Mouse (Mus musculus) limb, embryonic 13.5 days (tissue): ENCODE data around the gene Gm43191. TPM values are rescaled to one million over a fixed set of nuclear protein-coding genes. Genes with fewer than 3 reads are reported as not detected.
"Not testable (repeated sequence)": the region's sequence is repeated elsewhere in the genome, so short reads cannot be mapped to it uniquely, and the experiment has no call there.

Experiments
- ATAC-seq: fragments of 200-750 bp; cut with Nextera tagmentation; 2 replicates; pipeline ENCODE4 v1.8.0; 2017; ENCODE audit warnings: low read depth, moderate number of reproducible peaks, moderate TSS enrichment; ENCODE audit not compliant: low FRiP score
- H3K27ac ChIP-seq: fragments of 300-500 bp; sonication (generic); 2 replicates; pipeline ENCODE4 v1.5.1; 2015; ENCODE audit warnings: inconsistent platforms, mild to moderate bottlenecking, moderate library complexity
- H3K27me3 ChIP-seq: fragments of 300-500 bp; sonication (generic); 2 replicates; pipeline ENCODE4 v1.6.1; 2015; ENCODE audit warnings: mild to moderate bottlenecking, inconsistent platforms
- H3K36me3 ChIP-seq: fragments of 300-500 bp; sonication (generic); 2 replicates; pipeline ENCODE4 v1.6.1; 2015; ENCODE audit warnings: inconsistent platforms, mild to moderate bottlenecking, moderate library complexity
- H3K4me1 ChIP-seq: fragments of 300-500 bp; sonication (generic); 2 replicates; pipeline ENCODE4 v1.6.1; 2015; ENCODE audit warnings: inconsistent platforms
- H3K4me2 ChIP-seq: fragments of 300-500 bp; sonication (generic); replicated peaks from 2 replicates; pipeline ENCODE4 v1.6.1; 2015; ENCODE audit warnings: inconsistent platforms, mild to moderate bottlenecking, moderate library complexity
- H3K4me3 ChIP-seq: fragments of 300-500 bp; sonication (generic); 2 replicates; pipeline ENCODE4 v1.5.1; 2015; ENCODE audit warnings: moderate library complexity, mild to moderate bottlenecking, inconsistent platforms
- H3K9ac ChIP-seq: fragments of 300-500 bp; sonication (generic); 2 replicates; pipeline ENCODE4 v1.6.1; 2015; ENCODE audit warnings: mild to moderate bottlenecking, inconsistent platforms
- H3K9me3 ChIP-seq: fragments of 300-500 bp; sonication (generic); 2 replicates; pipeline ENCODE4 v1.6.1; 2016; ENCODE audit warnings: inconsistent platforms
- WGBS: fragments of 180-500 bp; shearing (Covaris S2); methylation state at CpG from one replicate; pipeline ENCODE4 v1.1.7; 2015; 5-methylcytosine and 5-hydroxymethylcytosine counted together
- polyA plus RNA-seq: library from polyadenylated mRNA; unstranded; fragments of >200 nt; fragmentation: Nextera tagmentation; extraction: Ambion mirVana; gene quantifications from 2 replicates; pipeline ENCODE4 v1.2.1, GENCODE M21; 2015

The Gm43191 gene
- polyA plus RNA-seq, 1 experiment from 2014 or later = not detected

DNA sequence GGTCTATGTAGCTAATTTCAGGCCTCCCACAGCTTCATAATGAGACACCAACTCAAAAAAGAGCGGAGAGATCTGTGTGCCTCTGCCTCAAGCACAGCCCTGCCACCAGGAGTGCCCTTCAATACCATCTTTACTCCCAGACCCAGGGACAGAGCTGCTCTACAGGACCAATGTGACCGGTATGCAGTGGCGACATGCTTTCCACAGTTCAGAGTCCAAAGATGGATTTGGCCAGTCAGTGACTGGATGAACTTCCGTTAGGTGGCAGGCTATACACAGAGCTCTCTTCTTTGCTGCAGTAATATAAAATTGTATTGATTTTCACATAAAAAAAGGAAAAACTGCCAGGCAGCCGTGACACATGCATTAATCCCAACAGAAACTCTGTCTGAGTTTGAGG lies 22.8 kb upstream of the Gm43191 start:
- Histone ChIP-seq H3K9me3 (no peaks in the 10 kb centered on the region), H3K4me1 (no peaks in the 10 kb centered on the region), H3K27ac (no peak overlapping the region), H3K4me3 (no peak overlapping the region), H3K36me3 (peaks cover 13% of the 10 kb centered on the region), H3K4me2 (no peak overlapping the region), H3K27me3 (no peaks in the 10 kb centered on the region), H3K9ac (no peak overlapping the region)
- ATAC-seq = no peak
- WGBS = 88% methylated on average over 5 of the region's 5 CpGs

DNA sequence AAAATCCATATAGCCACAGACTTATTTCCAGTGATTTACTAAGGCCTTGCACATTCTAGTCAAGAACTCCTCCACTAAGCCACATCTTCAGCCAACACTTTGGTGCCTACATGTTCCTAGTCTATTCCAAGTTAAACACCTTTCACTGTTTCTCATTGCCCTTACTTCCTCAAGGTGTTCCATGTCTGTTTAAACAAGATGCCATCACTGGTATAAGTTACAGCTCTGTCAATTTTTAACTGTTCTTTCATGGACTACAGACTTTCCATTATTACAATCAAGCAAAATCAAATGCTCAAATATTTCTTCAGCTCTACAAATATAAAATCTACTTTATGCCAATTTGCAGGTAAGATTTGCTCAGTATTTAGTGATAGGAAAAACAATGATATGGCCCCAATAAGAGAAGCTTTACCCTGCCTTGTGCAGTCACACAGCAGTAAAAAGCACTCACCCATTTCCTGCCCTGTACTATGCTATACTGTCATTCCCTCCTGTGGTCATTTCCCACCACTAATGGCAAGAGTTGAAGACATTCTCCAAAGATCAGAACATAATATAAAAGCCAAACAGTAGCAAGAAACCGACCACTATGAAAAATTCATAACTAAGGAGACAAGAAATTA lies 21.7 kb upstream of the Gm43191 start:
- no peaks in the 10 kb centered on the region for H3K27me3 ChIP-seq
- peaks cover 13% of the 10 kb centered on the region for H3K36me3 ChIP-seq
- no peaks in the 10 kb centered on the region for H3K4me1 ChIP-seq
- no peaks in the 10 kb centered on the region for H3K9me3 ChIP-seq
- no peak for ATAC-seq
- H3K4me3 ChIP-seq = no peak overlapping the region
- WGBS = 87% methylated on average over 1 of the region's 1 CpGs
- H3K4me2 ChIP-seq = no peak overlapping the region
- H3K9ac ChIP-seq = no peak overlapping the region
- no peak overlapping the region for H3K27ac ChIP-seq

DNA sequence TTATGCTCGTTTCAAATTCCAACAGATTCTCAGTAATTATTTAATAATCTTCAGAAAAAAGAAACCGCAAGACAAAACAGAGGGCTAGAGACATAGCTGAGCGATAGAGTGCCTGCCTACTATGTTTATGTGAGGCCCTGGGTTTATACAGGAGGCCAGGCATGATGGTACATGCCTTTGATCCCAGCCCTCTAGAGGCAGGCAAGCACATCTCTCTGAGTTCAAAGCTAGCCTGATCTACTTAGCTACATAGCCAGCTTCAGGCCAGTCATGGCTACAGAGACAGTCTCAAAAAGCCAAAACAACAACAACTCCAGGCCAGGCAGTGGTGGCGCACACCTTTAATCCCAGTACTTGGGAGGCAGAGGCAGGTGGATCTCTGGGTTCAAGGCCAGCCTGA lies 20.5 kb upstream of the Gm43191 start:
- H3K4me1 ChIP-seq = no peaks in the 10 kb centered on the region
- 89% methylated on average over 4 of the region's 4 CpGs for WGBS
- H3K27me3 ChIP-seq = no peaks in the 10 kb centered on the region
- ATAC-seq = no peak
- no peak overlapping the region for H3K9ac ChIP-seq
- H3K9me3 ChIP-seq = no peaks in the 10 kb centered on the region
- no peak overlapping the region for H3K4me3 ChIP-seq
- no peak overlapping the region for H3K27ac ChIP-seq
- no peak overlapping the region for H3K4me2 ChIP-seq
- peaks cover 8% of the 10 kb centered on the region for H3K36me3 ChIP-seq

DNA sequence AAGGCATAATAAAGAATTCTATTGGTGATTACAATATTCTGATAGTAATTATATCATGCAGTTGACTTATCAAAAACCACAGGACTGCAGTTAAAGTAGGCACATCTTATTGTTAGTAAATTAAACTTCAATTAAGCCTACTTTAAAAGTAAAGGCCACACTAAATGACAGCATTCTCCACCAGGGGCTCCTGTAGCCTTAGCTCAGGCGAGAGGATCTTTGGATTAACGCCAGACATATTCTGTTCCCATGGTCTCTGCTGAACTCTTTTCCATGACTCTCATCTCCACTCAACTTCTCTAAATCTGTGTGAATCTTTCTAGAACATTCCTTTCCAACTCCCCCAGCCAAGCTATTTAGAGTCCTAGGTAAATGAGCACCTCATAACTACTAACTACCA lies 17.7 kb upstream of the Gm43191 start:
- no peaks in the 10 kb centered on the region for H3K9me3 ChIP-seq
- 74% methylated on average over 2 of the region's 2 CpGs for WGBS
- no peak for ATAC-seq
- no peak overlapping the region for H3K9ac ChIP-seq
- H3K27me3 ChIP-seq = no peaks in the 10 kb centered on the region
- no peaks in the 10 kb centered on the region for H3K4me1 ChIP-seq
- H3K27ac ChIP-seq = no peak overlapping the region
- no peak overlapping the region for H3K4me3 ChIP-seq
- H3K4me2 ChIP-seq = no peak overlapping the region
- no peaks in the 10 kb centered on the region; the same call in 1 of the 2 replicates for H3K36me3 ChIP-seq

DNA sequence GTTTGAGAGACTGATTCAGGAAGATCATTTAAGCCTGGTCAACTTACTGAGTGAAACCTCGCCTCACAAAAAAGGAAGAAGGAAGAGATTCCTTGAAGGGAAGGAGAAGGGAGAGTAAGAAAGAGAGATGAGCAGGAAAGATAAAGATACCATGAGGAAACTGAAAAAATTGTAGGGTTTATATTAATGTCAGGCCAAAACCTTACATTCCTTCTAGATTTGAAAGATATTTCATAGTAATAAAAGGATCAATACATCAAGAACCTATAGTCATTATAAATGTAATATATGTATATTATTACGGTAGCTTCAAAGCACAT lies 14.6 kb upstream of the Gm43191 start:
- WGBS = 80% methylated on average over 2 of the region's 2 CpGs
- H3K36me3 ChIP-seq = peaks cover 9% of the 10 kb centered on the region
- no peaks in the 10 kb centered on the region for H3K4me1 ChIP-seq
- H3K4me3 ChIP-seq = no peak overlapping the region
- H3K27me3 ChIP-seq = no peaks in the 10 kb centered on the region
- H3K4me2 ChIP-seq = no peak overlapping the region
- no peak overlapping the region for H3K9ac ChIP-seq
- H3K9me3 ChIP-seq = no peaks in the 10 kb centered on the region
- no peak for ATAC-seq
- no peak overlapping the region for H3K27ac ChIP-seq

DNA sequence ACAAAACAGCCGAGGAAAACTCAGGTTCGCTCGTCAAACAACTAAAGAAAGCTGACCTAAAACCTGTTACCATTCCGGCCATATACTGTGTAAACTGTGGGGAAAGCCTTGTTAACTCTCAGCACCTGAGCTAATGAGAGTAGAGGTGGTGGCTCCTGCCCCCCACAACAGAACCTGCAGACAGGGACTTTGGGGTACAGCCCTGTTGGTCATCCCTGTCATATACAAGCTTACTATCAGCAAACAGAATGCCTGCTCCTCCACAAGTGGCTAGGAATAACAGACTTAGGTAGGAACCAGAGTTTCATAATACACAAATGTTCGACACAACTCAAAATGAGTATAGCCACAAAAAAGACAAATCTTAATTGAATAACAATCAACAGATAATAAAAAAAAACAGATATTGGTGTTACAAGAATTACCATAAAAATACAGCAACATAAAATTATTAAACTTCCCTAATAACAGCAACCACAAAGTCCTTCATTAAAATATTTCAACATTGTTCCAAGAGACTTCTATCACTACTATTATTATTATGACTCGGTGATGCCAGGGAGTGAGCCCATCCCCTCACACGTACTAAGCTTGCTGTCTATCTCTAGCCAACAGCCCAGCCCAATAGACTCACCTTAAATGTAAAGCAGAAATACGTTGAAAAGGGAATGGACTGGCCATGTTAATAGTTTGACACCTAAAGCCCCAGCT lies 14.1 kb upstream of the Gm43191 start:
- no peak overlapping the region for H3K9ac ChIP-seq
- ATAC-seq = no peak
- no peak overlapping the region for H3K4me2 ChIP-seq
- no peaks in the 10 kb centered on the region for H3K9me3 ChIP-seq
- H3K27ac ChIP-seq = no peak overlapping the region
- WGBS = 79% methylated on average over 8 of the region's 8 CpGs
- H3K36me3 ChIP-seq = peaks cover 12% of the 10 kb centered on the region
- H3K4me1 ChIP-seq = no peaks in the 10 kb centered on the region
- no peak overlapping the region for H3K4me3 ChIP-seq
- H3K27me3 ChIP-seq = no peaks in the 10 kb centered on the region

DNA sequence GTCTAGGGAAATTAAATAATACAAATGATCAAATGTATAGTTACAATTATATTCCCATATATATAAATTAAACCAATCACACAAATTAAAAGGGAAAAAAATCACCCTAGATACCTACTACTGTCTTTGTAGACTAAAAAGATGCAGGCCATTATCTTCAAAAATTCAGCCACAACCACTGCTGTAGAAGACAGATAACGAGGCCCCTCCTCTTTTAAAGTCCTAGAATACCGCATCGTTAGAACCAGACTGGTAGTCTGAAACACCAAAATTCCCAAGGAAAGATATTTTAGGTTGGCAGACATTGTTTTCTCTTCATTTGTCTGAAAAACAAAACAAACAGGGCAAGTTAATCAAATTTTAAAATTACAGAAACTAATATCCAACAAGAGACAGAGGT lies 13.3 kb upstream of the Gm43191 start:
- H3K27ac ChIP-seq = no peak overlapping the region
- H3K4me3 ChIP-seq = no peak overlapping the region
- no peak overlapping the region for H3K9ac ChIP-seq
- no peaks in the 10 kb centered on the region for H3K4me1 ChIP-seq
- no peaks in the 10 kb centered on the region for H3K9me3 ChIP-seq
- 82% methylated on average over 3 of the region's 3 CpGs for WGBS
- peaks cover 12% of the 10 kb centered on the region for H3K36me3 ChIP-seq
- no peak for ATAC-seq
- no peak overlapping the region for H3K4me2 ChIP-seq
- no peaks in the 10 kb centered on the region for H3K27me3 ChIP-seq

DNA sequence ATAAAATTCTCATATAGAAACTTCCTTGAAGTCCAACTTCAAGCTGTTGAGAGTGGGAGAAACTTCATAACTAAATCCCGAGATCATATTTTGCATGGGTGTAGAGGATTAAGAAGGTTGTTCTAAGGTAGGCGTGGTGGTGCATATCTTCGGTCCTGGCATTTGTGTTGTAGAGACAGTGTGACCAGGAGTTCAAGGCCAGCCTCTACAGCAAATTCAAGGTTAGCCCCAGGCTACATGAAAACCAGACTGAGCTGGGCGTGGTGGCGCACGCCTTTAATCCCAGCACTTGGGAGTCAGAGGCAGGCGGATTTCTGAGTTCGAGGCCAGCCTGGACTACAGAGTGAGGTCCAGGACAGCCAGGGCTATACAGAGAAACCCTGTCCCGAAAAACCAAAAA lies 16.8 kb downstream of the Gm43191 start:
- H3K9ac ChIP-seq, H3K27ac ChIP-seq, H3K4me2 ChIP-seq, H3K9me3 ChIP-seq, H3K27me3 ChIP-seq, H3K4me3 ChIP-seq, ATAC-seq: not testable (repeated sequence)
- WGBS = 94% methylated on average over 9 of the region's 9 CpGs
- H3K36me3 ChIP-seq = 0 out of 2 replicates have a peak, but pooled peaks cover 10% of the 10 kb centered on the region
- H3K4me1 ChIP-seq = peaks cover 20% of the 10 kb centered on the region

DNA sequence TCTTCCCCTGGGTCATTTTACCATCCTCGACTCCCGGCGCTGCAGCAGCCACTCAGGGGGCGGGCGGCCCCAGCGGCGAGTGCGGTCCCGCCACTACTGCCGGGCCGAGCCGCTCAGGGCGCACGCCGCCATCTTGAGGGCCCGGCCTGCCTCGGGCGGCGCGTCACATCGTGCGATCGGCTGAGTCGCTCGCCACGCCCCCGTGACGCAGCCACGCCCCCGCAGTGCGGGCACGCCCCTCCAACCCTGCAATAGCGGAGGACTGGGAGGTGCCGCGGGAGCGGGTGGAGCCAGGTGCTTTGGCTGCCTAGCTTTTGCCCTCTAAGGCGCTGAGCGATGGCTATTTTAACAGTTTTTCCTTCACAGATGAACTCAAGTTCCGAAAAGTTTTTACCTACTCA lies 18.6 kb downstream of the Gm43191 start, which contains the start of gene Mfsd14a:
Gene Mfsd14a, minus strand, starts transcription at position 215 of the 401 bp plus-strand sequence.
- WGBS = under 1% methylated on average over 30 of the region's 39 CpGs
- peaks cover 26% of the 10 kb centered on the region for H3K4me1 ChIP-seq
- ATAC-seq = peak; percentile 99
- peak within 1 kb of the TSS; percentile 98 for H3K27ac ChIP-seq
- H3K4me3 ChIP-seq = peak within 1 kb of the TSS; percentile 97
- H3K4me2 ChIP-seq = peak within 1 kb of the TSS; percentile 65
- no peaks in the 10 kb centered on the region for H3K9me3 ChIP-seq
- H3K27me3 ChIP-seq = no peaks in the 10 kb centered on the region
- H3K9ac ChIP-seq = peak within 1 kb of the TSS; percentile 97
- 0 out of 2 replicates have a peak, but pooled peaks cover 2% of the 10 kb centered on the region for H3K36me3 ChIP-seq

DNA sequence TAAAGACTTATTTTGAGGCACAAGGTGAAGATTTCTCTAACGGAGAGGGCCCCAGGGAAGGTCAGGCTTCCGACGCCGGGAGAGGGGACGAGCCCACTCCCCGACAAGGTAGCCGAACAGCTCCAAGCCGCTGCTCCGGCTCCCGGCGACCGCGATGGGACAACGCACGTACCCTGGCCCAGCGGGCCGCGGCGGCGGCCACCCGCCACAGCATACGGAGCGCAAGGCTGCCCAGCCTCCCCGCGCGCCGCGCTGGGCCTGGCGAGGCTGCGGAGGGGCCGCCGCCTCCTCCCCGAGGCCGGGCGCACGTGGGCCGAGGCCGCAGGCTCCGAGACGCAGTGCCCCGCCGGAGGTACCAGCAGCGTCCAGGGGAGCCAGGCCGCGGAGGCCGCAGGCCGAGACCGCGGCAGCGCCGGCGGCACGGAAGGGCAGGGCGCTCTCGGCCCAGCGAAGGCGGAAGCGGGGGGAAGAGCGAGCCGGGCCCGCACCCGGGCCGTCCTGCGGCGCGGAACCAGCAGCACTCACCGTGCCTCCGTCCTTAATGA lies 19.1 kb downstream of the Gm43191 start:
- under 1% methylated on average over 59 of the region's 68 CpGs for WGBS
- ATAC-seq = peak; percentile 83

DNA sequence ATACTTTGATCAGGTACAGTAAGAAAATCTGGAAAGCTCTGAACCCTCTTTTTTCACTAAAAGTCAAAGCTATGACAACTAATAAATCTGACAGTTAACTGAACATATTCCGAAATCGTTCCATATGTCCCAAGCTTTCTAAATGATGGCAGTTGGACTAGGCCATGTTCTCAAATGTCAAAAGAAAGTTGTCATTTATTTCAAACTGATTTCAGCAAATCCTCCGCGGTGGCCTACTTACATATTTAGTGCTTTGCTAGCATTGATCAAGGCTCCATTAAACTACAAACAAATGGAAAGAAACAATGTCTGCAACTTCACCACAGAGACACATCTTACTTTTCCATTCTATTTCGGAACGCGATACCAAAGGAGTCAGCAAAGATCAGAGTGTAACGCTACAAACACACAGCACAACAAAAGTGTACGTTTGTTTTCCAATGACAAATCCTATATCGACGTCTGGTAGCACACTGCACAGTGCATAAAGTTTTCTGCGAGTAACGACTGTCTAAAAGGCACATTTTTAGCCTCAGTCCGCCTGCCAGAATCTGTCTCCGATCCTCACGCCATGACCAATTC lies 19.7 kb downstream of the Gm43191 start:
- Histone ChIP-seq H3K27me3 (no peaks in the 10 kb centered on the region), H3K4me2 (peak overlapping the region; percentile 65), H3K36me3 (no peaks in the 10 kb centered on the region), H3K9ac (peak overlapping the region; percentile 97), H3K4me3 (peak overlapping the region; percentile 97), H3K9me3 (no peaks in the 10 kb centered on the region), H3K4me1 (peaks cover 26% of the 10 kb centered on the region), H3K27ac (peak overlapping the region; percentile 98)
- no peak for ATAC-seq
- 2% methylated on average over 16 of the region's 16 CpGs for WGBS

More for the DNA sequence above, 19.1 kb downstream of the Gm43191 start:
- Histone ChIP-seq H3K27ac (peak overlapping the region; percentile 98), H3K4me2 (peak overlapping the region; percentile 65), H3K27me3 (no peaks in the 10 kb centered on the region), H3K9me3 (no peaks in the 10 kb centered on the region), H3K36me3 (no peaks in the 10 kb centered on the region), H3K9ac (peak overlapping the region; percentile 97), H3K4me3 (peak overlapping the region; percentile 97), H3K4me1 (peaks cover 26% of the 10 kb centered on the region)

DNA sequence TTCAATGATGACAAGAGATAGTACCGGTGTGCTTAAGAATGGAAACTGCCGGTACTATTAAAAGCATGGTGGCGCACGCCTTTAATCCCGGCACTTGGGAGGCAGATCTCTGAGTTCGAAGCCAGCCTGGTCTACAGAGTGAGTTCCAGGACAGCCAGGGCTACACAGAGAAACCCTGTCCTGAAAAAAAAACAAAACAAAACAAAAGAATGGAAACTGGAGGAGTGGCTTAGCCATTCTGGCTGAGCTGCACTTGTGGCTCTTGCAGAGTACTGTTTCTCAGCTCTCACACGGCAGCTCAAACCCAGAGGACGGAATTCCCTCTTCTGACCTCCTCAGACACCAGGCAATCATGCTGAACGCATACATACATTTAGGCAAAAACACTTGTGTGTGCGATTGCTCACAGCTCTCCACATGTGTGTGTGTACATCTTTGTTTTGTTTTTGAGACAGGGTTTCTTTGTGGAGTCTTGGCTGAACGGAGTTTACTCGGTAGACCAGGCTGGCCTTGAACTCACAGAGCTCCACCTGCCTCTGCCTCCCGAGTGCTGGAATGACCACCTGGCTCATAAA lies 21.1 kb downstream of the Gm43191 start:
- ATAC-seq = no peak
- Histone ChIP-seq H3K4me1 (peaks cover 28% of the 10 kb centered on the region), H3K36me3 (no peaks in the 10 kb centered on the region), H3K9ac (no peak overlapping the region), H3K27ac (no peak overlapping the region), H3K27me3 (no peaks in the 10 kb centered on the region), H3K9me3 (no peaks in the 10 kb centered on the region), H3K4me2 (peak overlapping the region; percentile 65), H3K4me3 (no peak overlapping the region)
- WGBS = 87% methylated on average over 13 of the region's 13 CpGs
